Mouse (Mus musculus) urinary bladder, postnatal 10 days (tissue): Measurements from ENCODE around the gene Tyro3.

Experiments used
- DNase-seq: peaks from one replicate; pipeline ENCODE4 v3.0.0; 2022; ENCODE audit warnings: low spot score

Tyro3 gene

GRCm38 (mm10) chr2:119804275-119804628 lies 6.7 kb downstream of the Tyro3 start:
- no peak for DNase-seq

GRCm38 (mm10) chr2:119804776-119805175 lies 7.2 kb downstream of the Tyro3 start:
- no peak for DNase-seq

- no peak for DNase-seq
Measured at GRCm38 (mm10) chr2:119805536-119805935, 8.0 kb downstream of the Tyro3 start.

GRCm38 (mm10) chr2:119808438-119808837 lies 10.9 kb downstream of the Tyro3 start:
- no peak for DNase-seq

- DNase-seq: no peak
Measured at GRCm38 (mm10) chr2:119808881-119809280, 11.3 kb downstream of the Tyro3 start.

- no peak for DNase-seq
Measured at GRCm38 (mm10) chr2:119810890-119811289, 13.4 kb downstream of the Tyro3 start.

GRCm38 (mm10) chr2:119811490-119812146 lies 14.1 kb downstream of the Tyro3 start:
- DNase-seq: no peak

GRCm38 (mm10) chr2:119814376-119814933 lies 16.9 kb downstream of the Tyro3 start:
- no peak for DNase-seq

GRCm38 (mm10) chr2:119816611-119817010 lies 19.1 kb downstream of the Tyro3 start:
- no peak for DNase-seq

GRCm38 (mm10) chr2:119817047-119817446 lies 19.5 kb downstream of the Tyro3 start:
- no peak for DNase-seq

GRCm38 (mm10) chr2:119818668-119819272 lies 21.2 kb downstream of the Tyro3 start:
- no peak for DNase-seq

- DNase-seq: no peak
Measured at GRCm38 (mm10) chr2:119821136-119821535, 23.6 kb downstream of the Tyro3 start.

GRCm38 (mm10) chr2:119830579-119830978 lies 33.0 kb downstream of the Tyro3 start:
- no peak for DNase-seq

GRCm38 (mm10) chr2:119834231-119834630 lies 36.7 kb downstream of the Tyro3 start:
- no peak for DNase-seq

- no peak for DNase-seq
Measured at GRCm38 (mm10) chr2:119837616-119838015, 40.1 kb downstream of the Tyro3 start.

GRCm38 (mm10) chr2:119838363-119839156 lies 41.0 kb downstream of the Tyro3 start:
- DNase-seq: no peak

GRCm38 (mm10) chr2:119840008-119840407 lies 42.5 kb downstream of the Tyro3 start:
- DNase-seq: no peak

GRCm38 (mm10) chr2:119842000-119842399 lies 44.5 kb downstream of the Tyro3 start:
- no peak for DNase-seq

- DNase-seq: no peak
Measured at GRCm38 (mm10) chr2:119843526-119843925, 46.0 kb downstream of the Tyro3 start.

- DNase-seq: no peak
Measured at GRCm38 (mm10) chr2:119845882-119846546, 48.5 kb downstream of the Tyro3 start.

GRCm38 (mm10) chr2:119846929-119847328 lies 49.4 kb downstream of the Tyro3 start:
- no peak for DNase-seq

- no peak for DNase-seq
Measured at GRCm38 (mm10) chr2:119853811-119854210, 56.3 kb downstream of the Tyro3 start.
